Mouse (Mus musculus) cortical plate, adult 2 months (tissue): ENCODE measurements around the gene Dazap2.

Experiments used
- CTCF ChIP-seq: fragments of 200-500 bp; IDR thresholded peaks from 2 replicates; pipeline ENCODE4 v1.5.1; 2011; ENCODE audit warnings: mild to moderate bottlenecking, control low read depth, low read length; ENCODE audit not compliant: insufficient read depth; ENCODE audit errors: extremely low read depth
- POLR2A ChIP-seq: fragments of 200-500 bp; IDR thresholded peaks from 2 replicates; pipeline ENCODE4 v1.6.1; 2011; ENCODE audit warnings: mild to moderate bottlenecking, low read length, control low read depth; ENCODE audit not compliant: insufficient read depth; ENCODE audit errors: extremely low read depth

DNA sequence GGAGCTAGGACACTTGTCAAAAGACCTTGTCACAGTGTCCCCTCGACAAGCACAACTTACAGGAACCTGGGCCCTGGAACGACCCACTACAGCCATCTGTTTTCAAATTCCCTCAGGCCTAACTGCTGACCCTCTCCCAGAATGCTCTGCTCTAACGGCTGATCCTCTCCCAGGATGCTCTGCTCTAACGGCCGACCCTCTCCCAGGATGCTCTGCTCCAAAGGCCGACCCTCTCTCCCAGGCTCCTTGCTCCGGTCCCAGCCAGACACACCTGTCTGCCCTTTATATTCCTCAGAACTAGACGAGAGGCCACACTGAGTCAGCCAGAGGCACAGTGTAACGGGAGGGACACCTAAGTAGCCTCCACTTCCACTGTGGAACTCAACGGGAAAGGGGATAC is 35.0 kb upstream of the Dazap2 start:
- no peak for TF ChIP-seq CTCF
- no peak for TF ChIP-seq POLR2A
